Mouse (Mus musculus): ENCODE results near the gene Mdh2. TPM values are rescaled to one million over a fixed set of nuclear protein-coding genes. Genes with fewer than 3 reads are reported as not detected.

Mdh2 gene
- polyA plus RNA-seq, 1 experiment, result 1,141 TPM

GRCm38 (mm10) chr5:135807263-135807637 is 29.0 kb downstream of the Mdh2 start:
- Histone ChIP-seq H3K4me3 (ENCODE audit: insufficient read depth, low read depth, low read length) (no peak overlapping the region), H3K27me3 (replicated peaks; ENCODE audit: control insufficient read depth, insufficient read depth, low read length) (no peaks in the 10 kb centered on the region), H3K4me1 (ENCODE audit: control insufficient read depth, insufficient read depth, low read length) (no peaks in the 10 kb centered on the region), H3K27ac (ENCODE audit: insufficient read depth, low read depth, low read length) (no peak overlapping the region), H3K36me3 (ENCODE audit: control insufficient read depth, insufficient read depth, low read length) (no peaks in the 10 kb centered on the region)
- TF ChIP-seq CTCF (conservative IDR thresholded peaks at IDR 0.05; ENCODE audit: insufficient read depth, insufficient read length, low read depth, low read length) (no peak), POLR2A (IDR thresholded peaks at IDR 0.05; ENCODE audit: low read depth, low read length) (no peak)
- no peak for DNase-seq
- 51% methylated on average over 3 of the region's 3 CpGs for WGBS

- no peaks in the 10 kb centered on the region for H3K36me3 ChIP-seq (ENCODE audit: control insufficient read depth, insufficient read depth, low read length)
- H3K4me1 ChIP-seq (ENCODE audit: control insufficient read depth, insufficient read depth, low read length), result no peaks in the 10 kb centered on the region
- TF ChIP-seq CTCF (conservative IDR thresholded peaks at IDR 0.05; ENCODE audit: insufficient read depth, insufficient read length, low read depth, low read length) (no peak), POLR2A (IDR thresholded peaks at IDR 0.05; ENCODE audit: low read depth, low read length) (no peak)
- 63% methylated on average over 5 of the region's 5 CpGs for WGBS
- no peak overlapping the region for H3K4me3 ChIP-seq (ENCODE audit: insufficient read depth, low read depth, low read length)
- DNase-seq, result no peak
- no peak overlapping the region for H3K27ac ChIP-seq (ENCODE audit: insufficient read depth, low read depth, low read length)
- no peaks in the 10 kb centered on the region for H3K27me3 ChIP-seq (replicated peaks; ENCODE audit: control insufficient read depth, insufficient read depth, low read length)
These were observed 34.7 kb downstream of the Mdh2 start for GRCm38 (mm10) chr5:135812991-135813390.

- no peak overlapping the region for H3K4me3 ChIP-seq (ENCODE audit: insufficient read depth, low read depth, low read length)
- no peaks in the 10 kb centered on the region for H3K27me3 ChIP-seq (replicated peaks; ENCODE audit: control insufficient read depth, insufficient read depth, low read length)
- 42% methylated on average over 7 of the region's 7 CpGs for WGBS
- DNase-seq, result no peak
- no peaks in the 10 kb centered on the region for H3K36me3 ChIP-seq (ENCODE audit: control insufficient read depth, insufficient read depth, low read length)
- TF ChIP-seq CTCF (conservative IDR thresholded peaks at IDR 0.05; ENCODE audit: insufficient read depth, insufficient read length, low read depth, low read length) (no peak), POLR2A (IDR thresholded peaks at IDR 0.05; ENCODE audit: low read depth, low read length) (no peak)
- H3K4me1 ChIP-seq (ENCODE audit: control insufficient read depth, insufficient read depth, low read length), result no peaks in the 10 kb centered on the region
- H3K27ac ChIP-seq (ENCODE audit: insufficient read depth, low read depth, low read length), result no peak overlapping the region
These were observed 40.2 kb downstream of the Mdh2 start for GRCm38 (mm10) chr5:135818491-135818890.

- 23% methylated on average over 7 of the region's 7 CpGs for WGBS
- TF ChIP-seq CTCF (conservative IDR thresholded peaks at IDR 0.05; ENCODE audit: insufficient read depth, insufficient read length, low read depth, low read length), result no peak
- no peak for TF ChIP-seq POLR2A (IDR thresholded peaks at IDR 0.05; ENCODE audit: low read depth, low read length)
- Histone ChIP-seq H3K4me3 (ENCODE audit: insufficient read depth, low read depth, low read length) (no peak overlapping the region), H3K36me3 (ENCODE audit: control insufficient read depth, insufficient read depth, low read length) (no peaks in the 10 kb centered on the region), H3K27ac (ENCODE audit: insufficient read depth, low read depth, low read length) (no peak overlapping the region), H3K27me3 (replicated peaks; ENCODE audit: control insufficient read depth, insufficient read depth, low read length) (no peaks in the 10 kb centered on the region), H3K4me1 (ENCODE audit: control insufficient read depth, insufficient read depth, low read length) (no peaks in the 10 kb centered on the region)
- DNase-seq, result no peak
These were observed 44.1 kb downstream of the Mdh2 start for GRCm38 (mm10) chr5:135822316-135822944.

GRCm38 (mm10) chr5:135824517-135824916 is 46.2 kb downstream of the Mdh2 start:
- H3K4me3 ChIP-seq (ENCODE audit: insufficient read depth, low read depth, low read length), result no peak overlapping the region
- WGBS, result 50% methylated on average over 3 of the region's 3 CpGs
- H3K36me3 ChIP-seq (ENCODE audit: control insufficient read depth, insufficient read depth, low read length), result no peaks in the 10 kb centered on the region
- TF ChIP-seq CTCF (conservative IDR thresholded peaks at IDR 0.05; ENCODE audit: insufficient read depth, insufficient read length, low read depth, low read length), result no peak
- no peak for TF ChIP-seq POLR2A (IDR thresholded peaks at IDR 0.05; ENCODE audit: low read depth, low read length)
- no peaks in the 10 kb centered on the region for H3K27me3 ChIP-seq (replicated peaks; ENCODE audit: control insufficient read depth, insufficient read depth, low read length)
- H3K4me1 ChIP-seq (ENCODE audit: control insufficient read depth, insufficient read depth, low read length), result no peaks in the 10 kb centered on the region
- H3K27ac ChIP-seq (ENCODE audit: insufficient read depth, low read depth, low read length), result no peak overlapping the region
- no peak for DNase-seq

GRCm38 (mm10) chr5:135826225-135826624 is 47.9 kb downstream of the Mdh2 start:
- TF ChIP-seq CTCF (conservative IDR thresholded peaks at IDR 0.05; ENCODE audit: insufficient read depth, insufficient read length, low read depth, low read length) (no peak), POLR2A (IDR thresholded peaks at IDR 0.05; ENCODE audit: low read depth, low read length) (no peak)
- no peak for DNase-seq
- Histone ChIP-seq H3K36me3 (ENCODE audit: control insufficient read depth, insufficient read depth, low read length) (no peaks in the 10 kb centered on the region), H3K27ac (ENCODE audit: insufficient read depth, low read depth, low read length) (no peak overlapping the region), H3K4me1 (ENCODE audit: control insufficient read depth, insufficient read depth, low read length) (no peaks in the 10 kb centered on the region), H3K4me3 (ENCODE audit: insufficient read depth, low read depth, low read length) (no peak overlapping the region), H3K27me3 (replicated peaks; ENCODE audit: control insufficient read depth, insufficient read depth, low read length) (no peaks in the 10 kb centered on the region)
- WGBS, result 49% methylated on average over 6 of the region's 6 CpGs

GRCm38 (mm10) chr5:135829381-135829780 is 51.1 kb downstream of the Mdh2 start:
- TF ChIP-seq CTCF (conservative IDR thresholded peaks at IDR 0.05; ENCODE audit: insufficient read depth, insufficient read length, low read depth, low read length) (no peak), POLR2A (IDR thresholded peaks at IDR 0.05; ENCODE audit: low read depth, low read length) (no peak)
- WGBS, result 66% methylated on average over 8 of the region's 8 CpGs
- Histone ChIP-seq H3K27ac (ENCODE audit: insufficient read depth, low read depth, low read length) (no peak overlapping the region), H3K4me1 (ENCODE audit: control insufficient read depth, insufficient read depth, low read length) (no peaks in the 10 kb centered on the region), H3K4me3 (ENCODE audit: insufficient read depth, low read depth, low read length) (no peak overlapping the region), H3K27me3 (replicated peaks; ENCODE audit: control insufficient read depth, insufficient read depth, low read length) (no peaks in the 10 kb centered on the region), H3K36me3 (ENCODE audit: control insufficient read depth, insufficient read depth, low read length) (no peaks in the 10 kb centered on the region)
- peak; percentile 55 for DNase-seq
